Mouse (Mus musculus) lung, adult 2 months (tissue): ENCODE measurements at regions not wholly inside any gene's neighbourhood (a gene's known extent, or its start where the extent isn't known, plus 50 kb on each side); places are given as distances from the start of the nearest gene placed in this dataset.

Experiments used
- CTCF ChIP-seq: fragments of 200-500 bp; IDR thresholded peaks from 2 replicates; pipeline ENCODE4 v1.5.1; 2011; ENCODE audit warnings: mild to moderate bottlenecking, low read length, control low read depth; ENCODE audit not compliant: insufficient read depth
- POLR2A ChIP-seq: fragments of 200-500 bp; IDR thresholded peaks from 2 replicates; pipeline ENCODE4 v1.6.1; 2011; ENCODE audit warnings: low read depth, mild to moderate bottlenecking, control low read depth, low read length, borderline replicate concordance; ENCODE audit errors: extremely low read depth

DNA sequence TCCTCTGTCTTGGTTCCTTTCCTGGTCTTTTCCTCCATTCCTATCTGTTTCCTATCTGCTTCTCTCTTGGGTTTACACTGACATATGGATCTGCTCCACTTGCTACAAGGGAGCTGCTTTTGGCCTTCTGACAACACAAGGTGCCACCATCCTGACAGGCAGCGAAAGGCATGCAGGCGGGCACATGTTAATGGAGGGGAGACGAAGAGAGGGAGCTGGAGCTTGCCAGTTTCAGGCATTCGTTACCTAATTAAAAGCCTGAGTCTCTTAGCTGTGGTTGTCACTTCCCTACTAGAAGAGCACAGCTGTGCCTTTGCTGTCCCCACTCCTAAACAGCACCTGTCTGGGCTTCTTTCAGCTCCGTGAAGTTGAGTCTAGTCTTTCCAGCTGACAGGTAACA lies 711.5 kb upstream of the Kirrel3 start:
- TF ChIP-seq POLR2A: no peak
- no peak for TF ChIP-seq CTCF
